Mouse (Mus musculus): ENCODE measurements around the gene Vps37b. TPM values are rescaled to one million over a fixed set of nuclear protein-coding genes. Genes with fewer than 3 reads are reported as not detected.

The Vps37b gene
- total RNA-seq, 2 experiments from 2014 or later, result 46.7 to 50.6 TPM

DNA sequence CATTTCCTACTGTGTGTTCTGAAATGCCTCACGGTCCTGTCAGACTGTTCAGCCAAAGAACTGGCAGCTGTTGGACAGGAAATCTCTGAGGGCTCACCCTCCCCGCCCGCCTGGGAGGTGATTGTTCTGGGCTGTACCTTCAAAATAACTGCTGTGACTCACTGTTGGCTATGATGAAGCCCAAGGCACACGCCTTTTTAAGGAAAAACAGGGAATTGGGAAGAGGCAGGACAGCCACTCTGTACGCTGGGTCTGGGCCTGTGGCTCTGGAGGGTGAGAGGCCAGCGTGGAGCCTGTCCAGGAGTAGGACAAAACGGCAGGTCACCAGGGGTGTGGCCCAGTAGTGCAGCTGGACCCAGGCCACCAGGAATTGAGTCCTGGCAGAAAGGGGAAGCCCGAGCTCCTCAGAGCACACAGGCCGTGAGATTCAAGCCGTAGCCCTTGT is 39.9 kb downstream of the Vps37b start:
- DNase-seq (ENCODE audit: low spot score in 2 of 2), result peak in 1 of 2 experiments; percentile 71

GRCm38 (mm10) chr5:123991321-123991720 is 40.7 kb downstream of the Vps37b start:
- no peak for DNase-seq (ENCODE audit: low spot score in 2 of 2)
- intact Hi-C loops (cut with DNase I), result no loop called here

More for the DNA sequence above, 39.9 kb downstream of the Vps37b start:
- intact Hi-C loops (cut with DNase I), result loop anchor here (2.0 kb wide), 2 partner anchors 19 to 167 kb away; partner anchors contain the start of gene Hip1r

DNA sequence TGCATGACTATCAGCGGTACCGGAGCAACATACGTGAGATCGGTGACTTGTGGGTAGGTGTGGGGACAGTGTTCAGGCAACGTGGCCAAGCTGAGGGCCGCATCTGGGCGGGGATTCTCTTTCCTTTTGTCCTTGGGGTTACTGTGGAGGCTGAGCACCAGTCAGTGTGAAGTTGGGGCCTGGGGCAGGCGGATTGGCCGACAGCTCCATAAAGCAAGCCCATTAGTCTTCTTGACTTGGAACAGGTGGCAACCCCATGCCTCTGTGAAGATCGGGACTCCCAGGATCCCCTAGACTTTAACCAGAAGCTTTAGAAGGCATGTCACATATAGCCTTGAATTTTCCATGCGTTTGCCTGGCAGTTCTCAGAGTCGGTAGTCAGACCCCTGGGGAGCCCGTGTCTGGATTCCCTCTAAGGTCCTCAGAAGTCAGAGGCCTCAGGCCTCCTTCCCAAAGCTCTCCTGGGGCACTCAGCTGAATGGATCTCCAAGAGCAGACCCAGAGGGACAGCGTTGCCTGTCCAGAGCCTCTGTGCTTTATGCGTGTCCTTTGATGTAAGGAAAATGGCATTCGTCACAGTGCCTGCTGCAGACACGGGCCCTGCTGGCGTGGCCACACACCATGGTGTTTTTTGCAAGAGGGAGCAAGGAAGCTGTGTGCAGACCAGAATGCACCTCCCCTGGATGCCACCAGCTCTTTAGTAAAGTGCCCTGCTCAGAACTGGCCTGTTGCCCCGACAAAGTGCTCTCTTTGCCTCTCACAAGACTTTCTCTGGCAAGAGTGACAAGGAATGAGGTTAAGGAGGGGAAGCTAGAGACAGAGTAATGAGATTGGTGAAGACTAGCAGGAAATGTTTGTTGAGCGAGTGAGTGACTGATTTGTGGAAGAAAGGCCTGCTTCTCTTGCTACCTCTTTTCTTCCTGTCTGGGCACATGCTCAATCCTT is 41.9 kb downstream of the Vps37b start:
- intact Hi-C loops (cut with DNase I), result no loop called here
- no peak for DNase-seq (ENCODE audit: low spot score in 2 of 2)

DNA sequence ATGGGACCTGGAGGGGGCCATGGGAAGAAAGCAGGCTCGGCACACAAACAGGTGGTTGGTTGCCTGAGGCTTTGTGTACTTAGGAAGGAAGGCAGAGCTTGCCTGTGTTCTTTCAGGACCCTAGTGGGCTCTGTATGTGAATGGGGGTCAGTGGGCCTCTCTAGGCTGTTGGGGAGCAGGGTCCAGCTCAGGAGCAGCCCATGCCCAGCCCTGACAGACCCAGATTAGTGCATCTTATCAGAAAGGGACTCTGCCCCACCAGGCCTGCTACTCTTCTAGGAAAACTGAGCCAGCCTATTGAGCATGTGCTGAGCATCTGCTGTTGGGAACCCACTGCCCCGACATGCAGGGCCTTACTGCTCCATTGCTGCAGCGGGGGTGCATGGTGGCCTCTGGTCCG is 44.6 kb downstream of the Vps37b start:
- DNase-seq (ENCODE audit: low spot score in 2 of 2), result no peak
- intact Hi-C loops (cut with DNase I), result no loop called here

GRCm38 (mm10) chr5:123986925-123987324 is 45.1 kb downstream of the Vps37b start:
- intact Hi-C loops (cut with DNase I), result no loop called here
- DNase-seq (ENCODE audit: low spot score in 2 of 2), result no peak

DNA sequence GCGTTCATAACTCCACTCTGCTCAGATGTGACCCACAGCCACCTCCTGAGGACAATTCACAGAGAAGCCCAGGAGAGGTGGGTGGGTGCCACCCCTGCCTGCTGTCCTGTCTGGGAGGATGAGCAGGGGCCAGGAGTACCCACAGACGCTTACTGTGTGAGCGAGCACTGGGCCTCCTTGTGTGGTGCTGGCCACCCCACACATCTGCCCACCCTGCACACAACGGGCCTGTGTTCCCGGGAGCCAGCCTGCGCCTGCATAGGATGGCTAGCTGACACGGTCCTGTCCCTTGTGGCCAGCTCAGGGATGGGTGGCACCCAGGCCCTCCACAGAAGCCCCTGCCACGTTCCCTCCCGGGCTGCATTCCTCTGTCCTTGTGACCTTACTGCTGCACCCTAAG is 46.6 kb downstream of the Vps37b start:
- DNase-seq (ENCODE audit: low spot score in 2 of 2), result peak in 1 of 2 experiments; percentile 52
- intact Hi-C loops (cut with DNase I), result no loop called here

DNA sequence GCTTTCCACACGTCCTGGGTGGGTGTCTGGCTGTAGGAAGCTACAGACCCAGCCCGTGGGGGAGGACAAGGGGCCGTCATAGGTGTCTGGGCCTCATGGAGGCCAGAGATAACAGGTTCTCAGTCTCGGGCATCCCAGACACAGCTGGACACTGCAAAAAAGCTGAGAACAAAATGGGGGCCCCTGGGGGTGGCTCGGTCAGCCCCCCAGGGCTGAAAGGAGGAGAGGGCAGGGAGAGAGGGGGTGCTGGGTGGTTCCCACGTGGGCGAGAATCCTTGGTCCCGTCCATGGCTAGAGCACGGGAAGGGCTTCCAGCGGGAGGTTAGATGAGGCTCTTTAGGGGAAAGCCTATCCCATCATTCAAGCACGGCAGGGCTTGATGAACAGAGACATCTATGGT is 49.2 kb downstream of the Vps37b start:
- DNase-seq (ENCODE audit: low spot score in 2 of 2), result no peak
- intact Hi-C loops (cut with DNase I), result no loop called here

GRCm38 (mm10) chr5:123981250-123981554 is 50.9 kb downstream of the Vps37b start:
- intact Hi-C loops (cut with DNase I), result no loop called here
- DNase-seq (ENCODE audit: low spot score in 2 of 2), result peak in 1 of 2 experiments; percentile 57

DNA sequence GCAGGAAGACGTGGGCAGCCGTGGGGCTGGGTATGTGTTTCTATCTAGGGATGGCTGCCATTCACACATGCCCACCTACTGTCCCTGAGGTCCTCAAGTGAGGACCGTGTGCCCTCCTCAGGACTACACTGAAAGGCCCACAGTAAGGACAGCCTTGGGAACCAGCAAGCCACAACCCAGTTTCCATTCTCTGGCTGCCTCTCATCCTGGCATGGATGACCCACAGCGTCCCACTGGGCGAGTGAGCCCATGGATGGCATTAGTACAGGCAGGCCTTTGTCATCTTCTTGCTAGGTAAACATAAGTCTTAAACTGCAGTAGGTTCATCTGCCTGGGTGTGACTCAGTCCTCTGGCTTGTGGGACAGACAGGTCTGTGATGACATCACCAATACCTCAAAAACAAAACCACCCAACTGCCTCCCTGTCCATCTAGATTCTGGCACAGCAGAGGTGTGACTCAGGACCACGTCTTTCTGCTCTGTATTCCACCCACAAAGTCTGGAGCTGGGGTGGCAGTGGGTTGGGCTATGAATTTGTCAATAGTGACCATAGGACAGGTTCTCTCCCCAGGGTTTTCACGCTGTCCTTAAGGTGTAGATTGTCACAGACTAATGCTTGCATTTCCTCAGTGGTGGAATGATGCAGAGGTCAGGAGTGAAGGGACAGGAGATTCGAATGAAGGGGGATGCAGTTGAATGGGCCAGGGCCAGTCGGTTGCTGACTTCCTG is 51.4 kb downstream of the Vps37b start:
- intact Hi-C loops (cut with DNase I), result no loop called here
- DNase-seq (ENCODE audit: low spot score in 2 of 2), result peak in 1 of 2 experiments; percentile 63

DNA sequence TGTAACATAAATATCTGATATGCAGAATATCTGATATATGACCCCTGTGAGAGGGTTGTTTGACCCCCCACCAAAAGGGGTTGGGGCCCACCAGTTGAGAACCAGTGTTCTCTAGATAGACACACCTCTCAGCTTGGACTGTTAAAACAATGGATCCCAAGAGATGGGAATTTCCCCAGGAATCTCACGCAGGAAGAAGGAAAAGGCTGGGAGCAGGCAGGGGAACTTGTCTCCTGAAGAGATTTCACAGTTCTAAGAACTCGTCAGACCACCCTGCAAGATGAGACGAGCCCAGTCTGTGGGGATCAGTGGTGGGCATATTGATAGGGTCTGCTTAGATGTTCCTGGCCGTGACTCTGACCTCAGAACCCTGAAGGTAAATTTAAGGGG is 52.1 kb downstream of the Vps37b start:
- no peak for DNase-seq (ENCODE audit: low spot score in 2 of 2)
- intact Hi-C loops (cut with DNase I), result no loop called here

DNA sequence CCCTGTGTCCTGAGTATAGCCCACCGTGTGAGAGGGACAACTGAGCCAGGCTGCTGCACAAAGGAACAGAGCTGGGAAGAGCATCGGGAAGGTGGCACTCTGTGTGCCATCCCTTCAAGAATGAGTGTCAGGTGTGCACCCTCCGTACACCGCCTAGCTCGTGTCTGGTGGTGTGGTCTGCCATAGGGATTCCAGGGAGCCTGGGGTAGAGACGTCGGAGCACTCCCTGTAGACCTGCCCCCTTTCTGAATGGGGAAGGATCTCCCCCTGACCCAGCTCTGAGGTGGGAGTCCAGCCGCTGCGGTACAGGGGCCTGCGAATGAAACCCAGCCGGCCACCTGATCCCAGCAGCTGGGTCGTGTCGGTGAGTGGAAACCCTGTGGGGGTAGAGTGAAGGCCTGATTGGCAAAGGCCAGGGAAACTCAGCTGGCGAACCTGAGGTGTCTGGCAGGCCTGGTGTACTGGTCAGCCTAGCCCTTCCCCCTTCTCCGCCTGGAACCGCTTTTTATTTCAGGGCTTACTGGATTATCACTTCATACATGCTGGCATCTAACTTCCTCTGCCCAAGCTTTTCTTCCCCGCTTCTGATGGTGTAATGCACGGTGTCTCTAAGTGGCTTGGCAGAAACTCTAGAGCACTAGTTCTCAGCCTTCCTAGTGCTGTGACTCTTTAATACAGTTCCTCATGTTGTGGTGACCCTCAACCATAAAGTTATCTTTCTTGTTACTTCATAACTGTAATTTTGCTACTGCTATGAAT is 52.7 kb downstream of the Vps37b start:
- intact Hi-C loops (cut with DNase I), result no loop called here
- DNase-seq (ENCODE audit: low spot score in 2 of 2), result no peak

DNA sequence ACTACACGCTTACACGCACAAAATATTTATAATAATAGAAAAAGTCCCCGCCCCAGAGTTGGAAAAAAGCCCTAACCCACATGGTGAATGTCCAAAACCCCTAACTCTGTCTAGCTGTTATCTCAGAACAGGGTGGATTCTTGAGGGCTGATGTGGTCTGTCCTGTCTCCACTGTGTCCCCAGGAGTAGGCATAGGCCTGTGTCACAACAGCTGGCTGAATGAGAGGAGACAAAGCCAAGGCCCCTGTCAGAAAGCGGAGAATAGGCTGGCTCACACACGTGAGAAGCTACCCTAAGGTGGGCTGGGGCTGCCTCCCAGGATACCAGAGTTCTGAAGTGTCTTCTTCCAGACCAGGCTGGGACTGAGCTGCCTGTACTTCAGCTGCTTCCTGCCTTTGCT is 53.9 kb downstream of the Vps37b start:
- intact Hi-C loops (cut with DNase I), result no loop called here

GRCm38 (mm10) chr5:123977231-123977630 is 54.8 kb downstream of the Vps37b start:
- intact Hi-C loops (cut with DNase I), result no loop called here
- DNase-seq (ENCODE audit: low spot score in 2 of 2), result no peak

More for the DNA sequence above, 53.9 kb downstream of the Vps37b start:
- no peak for DNase-seq (ENCODE audit: low spot score in 2 of 2)

GRCm38 (mm10) chr5:123975668-123976180 is 56.3 kb downstream of the Vps37b start:
- DNase-seq (ENCODE audit: low spot score in 2 of 2), result no peak

DNA sequence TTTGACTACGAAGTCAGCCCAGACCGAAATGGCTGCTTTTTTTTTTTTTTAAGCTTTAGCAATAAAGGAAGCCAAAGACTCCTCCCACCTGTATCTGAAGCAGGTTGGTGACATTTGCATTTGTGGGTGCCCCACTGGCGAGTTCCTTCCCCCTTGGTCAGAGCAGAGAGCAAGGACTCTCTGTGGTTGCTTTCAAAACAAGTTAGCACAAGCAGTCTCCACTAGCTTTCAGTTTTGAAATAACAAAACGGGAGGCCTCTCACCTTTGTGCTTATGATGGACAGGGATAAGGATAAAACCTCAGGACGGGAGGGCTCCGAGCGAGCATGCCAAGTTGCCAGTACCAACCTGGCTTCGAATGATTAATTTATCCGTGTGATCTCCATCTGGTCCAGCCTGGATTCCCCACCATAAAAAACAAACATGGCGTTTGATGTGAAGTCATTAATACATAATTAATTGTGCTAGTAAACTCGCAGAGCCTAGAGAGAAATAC is 57.4 kb downstream of the Vps37b start:
- no peak for DNase-seq (ENCODE audit: low spot score in 2 of 2)
- intact Hi-C loops (cut with DNase I), result no loop called here

More at GRCm38 (mm10) chr5:123975668-123976180, 56.3 kb downstream of the Vps37b start:
- intact Hi-C loops (cut with DNase I), result no loop called here

DNA sequence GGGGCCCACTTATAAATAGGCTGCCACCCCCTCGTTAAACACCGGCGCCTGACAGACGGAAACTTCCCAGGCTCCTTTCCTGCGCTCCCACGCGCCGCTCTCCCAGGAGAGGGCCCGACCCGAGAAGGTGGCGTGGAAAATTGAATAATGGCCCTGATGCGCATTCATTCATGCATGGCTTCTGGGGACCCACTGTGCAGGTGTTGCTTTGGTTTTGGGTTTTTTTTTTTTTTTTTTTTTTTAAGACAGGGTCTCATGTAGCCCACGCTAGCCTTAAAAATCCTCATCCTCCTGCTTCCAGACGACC is 57.9 kb downstream of the Vps37b start:
- DNase-seq (ENCODE audit: low spot score in 2 of 2), result no peak
- intact Hi-C loops (cut with DNase I), result no loop called here

GRCm38 (mm10) chr5:123973299-123974178 is 58.5 kb downstream of the Vps37b start, which contains the start of gene Hip1r:
Gene Hip1r (plus strand): TSS chr5:123973628.
- intact Hi-C loops (cut with DNase I), result loop anchor here (2.0 kb wide), 1 partner anchor 19 kb away; no protein-coding TSS in a partner anchor

DNA sequence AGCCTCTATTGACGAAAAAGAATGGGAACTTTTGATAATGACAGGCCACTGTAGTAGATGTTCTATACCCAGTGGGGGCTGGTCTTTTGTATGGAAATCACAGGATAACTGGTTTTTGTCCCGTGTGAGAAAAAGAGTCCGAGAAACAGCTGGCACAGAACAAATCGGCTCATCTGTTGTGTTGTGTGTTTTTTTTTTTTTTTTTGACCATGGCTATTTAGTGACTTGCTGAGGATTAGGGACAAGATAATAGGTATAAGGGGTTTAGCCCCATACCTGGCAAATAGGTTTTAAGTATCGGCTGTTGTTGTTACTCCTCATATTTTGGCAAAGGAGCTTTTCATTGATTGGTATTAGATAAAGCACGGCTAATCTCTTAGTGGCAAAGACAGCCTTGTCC is 59.6 kb downstream of the Vps37b start:
- intact Hi-C loops (cut with DNase I), result loop anchor here (2.0 kb wide), 1 partner anchor 20 kb away; no protein-coding TSS in a partner anchor

More at GRCm38 (mm10) chr5:123973299-123974178, 58.5 kb downstream of the Vps37b start, which contains the start of gene Hip1r:
- DNase-seq (ENCODE audit: low spot score in 2 of 2), result peak; percentile 70 to 76

More for the DNA sequence above, 59.6 kb downstream of the Vps37b start:
- DNase-seq (ENCODE audit: low spot score in 2 of 2), result no peak

Data from left cerebral cortex, postnatal 25 days (tissue).